Mouse (Mus musculus) 3T3-L1 (cell line): ENCODE measurements at regions not wholly inside any gene's neighbourhood (a gene's known extent, or its start where the extent isn't known, plus 50 kb on each side); places are given as distances from the start of the nearest gene placed in this dataset.
"Not testable (repeated sequence)": the region's sequence is repeated elsewhere in the genome, so short reads cannot be mapped to it uniquely, and the experiment has no call there.

Source experiments
- DNase-seq: peaks from one replicate; pipeline ENCODE4 v3.0.0-alpha.2; 2015; ENCODE audit warnings: low read depth, low spot score

- no peak for DNase-seq
Measured at GRCm38 (mm10) chr19:19770990-19771389, 619.8 kb downstream of the Anxa1 start.

GRCm38 (mm10) chr19:19750069-19750599 lies 639.1 kb upstream of the Rorb start:
- DNase-seq, result not testable (repeated sequence)

- peak; percentile 4 for DNase-seq
Measured at GRCm38 (mm10) chr19:19747821-19748488, 637.0 kb upstream of the Rorb start.

GRCm38 (mm10) chr19:19719939-19720338 lies 608.9 kb upstream of the Rorb start:
- DNase-seq, result peak; percentile 8
